Mouse (Mus musculus): ENCODE measurements around the gene Bace1.

Gene Bace1

GRCm38 (mm10) chr9:45906355-45907077 is 68.1 kb downstream of the Bace1 start, which contains the start of the genes Pcsk7 and Rnf214:
Gene Pcsk7, plus strand, starts transcription at chr9:45906497.
Gene Rnf214, minus strand, starts transcription at chr9:45906911.
- DNase-seq, result peak; percentile 89

- DNase-seq, result no peak
These were observed 68.7 kb downstream of the Bace1 start for GRCm38 (mm10) chr9:45907078-45907428.

GRCm38 (mm10) chr9:45910995-45911394 is 72.6 kb downstream of the Bace1 start:
- no peak for DNase-seq

GRCm38 (mm10) chr9:45911673-45912072 is 73.3 kb downstream of the Bace1 start:
- DNase-seq, result no peak
